Mouse (Mus musculus): ENCODE measurements around the gene B630019K06Rik.
"Not testable (repeated sequence)": the region's sequence is repeated elsewhere in the genome, so short reads cannot be mapped to it uniquely, and the experiment has no call there.

The B630019K06Rik gene

GRCm38 (mm10) chrX:8892343-8893155 lies at the start of gene B630019K06Rik:
Gene B630019K06Rik, plus strand, starts transcription at chrX:8892382.
- DNase-seq: peak; percentile 83

DNA sequence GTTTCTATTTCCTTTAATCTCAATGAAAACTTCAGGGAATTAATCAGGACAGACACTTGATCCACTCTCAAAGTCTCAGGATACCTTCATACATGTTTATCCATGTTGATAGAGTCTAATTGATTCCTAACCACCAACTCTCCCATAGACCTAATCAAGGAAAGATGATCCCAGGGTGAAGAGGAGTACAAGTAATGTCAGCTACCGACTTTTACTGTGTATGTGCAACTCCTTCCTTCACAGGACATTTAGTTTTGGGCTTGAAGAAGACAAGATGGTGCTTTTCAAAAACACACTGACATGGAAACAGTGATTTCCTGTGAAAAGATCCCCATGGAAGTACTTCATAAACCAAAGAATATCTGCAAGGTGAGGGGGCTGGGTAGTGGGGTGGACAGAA lies 48.5 kb upstream of the B630019K06Rik start, which contains the start of gene Gm6592:
Gene Gm6592, plus strand, starts transcription at position 301 of the 400 bp plus-strand sequence.
- no peak for DNase-seq

DNA sequence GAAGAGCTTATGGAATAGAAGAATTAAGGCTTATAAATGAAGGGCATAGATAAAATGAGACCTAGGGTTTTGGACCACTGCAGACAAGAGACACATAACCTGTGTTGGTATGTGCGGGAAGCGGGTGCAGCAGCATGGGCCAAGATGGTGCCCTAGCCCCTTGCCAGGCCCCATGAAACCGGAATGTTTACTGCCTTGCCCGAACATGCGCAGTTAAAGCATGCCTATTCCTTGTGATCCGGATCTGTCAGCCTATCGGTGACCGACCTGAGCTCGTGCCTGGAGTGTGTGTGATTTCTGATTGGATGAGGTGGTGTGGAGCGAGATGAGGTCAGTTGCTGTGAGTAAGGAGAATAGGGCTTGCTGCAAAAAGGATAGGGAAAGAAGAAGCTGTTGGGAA lies 39.7 kb upstream of the B630019K06Rik start:
- no peak for DNase-seq

DNA sequence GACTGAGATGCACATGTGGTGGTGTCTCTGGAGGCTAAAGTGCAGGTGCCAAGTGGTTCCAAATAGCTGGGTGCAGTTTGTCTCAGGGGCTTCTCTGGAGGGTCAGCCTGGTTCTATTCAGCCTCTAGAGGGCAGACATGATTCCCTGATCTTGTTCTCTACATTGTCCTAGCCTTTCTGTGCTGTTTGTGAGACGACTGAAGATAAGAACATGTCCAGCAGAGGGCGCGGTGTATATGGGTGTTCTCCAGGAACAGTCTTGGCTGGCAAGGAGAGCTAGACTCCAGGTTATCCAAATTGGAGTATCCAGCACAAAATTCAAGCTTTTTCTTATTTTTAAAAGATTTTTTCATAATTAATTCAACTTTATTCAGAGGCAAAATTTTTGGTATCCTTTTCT lies 27.9 kb upstream of the B630019K06Rik start:
- peak; percentile 80 for DNase-seq

- not testable (repeated sequence) for DNase-seq
Observed at GRCm38 (mm10) chrX:8873953-8874352, 18.2 kb upstream of the B630019K06Rik start, which contains the start of gene Gm5751. Gene Gm5751, plus strand, starts transcription at chrX:8874253.

GRCm38 (mm10) chrX:8884336-8884735 lies 7.8 kb upstream of the B630019K06Rik start:
- no peak for DNase-seq

GRCm38 (mm10) chrX:8891975-8892342 lies 223 bp upstream of the B630019K06Rik start:
- no peak for DNase-seq

- DNase-seq: no peak
Observed at GRCm38 (mm10) chrX:8893182-8893651, 1.0 kb downstream of the B630019K06Rik start.

DNA sequence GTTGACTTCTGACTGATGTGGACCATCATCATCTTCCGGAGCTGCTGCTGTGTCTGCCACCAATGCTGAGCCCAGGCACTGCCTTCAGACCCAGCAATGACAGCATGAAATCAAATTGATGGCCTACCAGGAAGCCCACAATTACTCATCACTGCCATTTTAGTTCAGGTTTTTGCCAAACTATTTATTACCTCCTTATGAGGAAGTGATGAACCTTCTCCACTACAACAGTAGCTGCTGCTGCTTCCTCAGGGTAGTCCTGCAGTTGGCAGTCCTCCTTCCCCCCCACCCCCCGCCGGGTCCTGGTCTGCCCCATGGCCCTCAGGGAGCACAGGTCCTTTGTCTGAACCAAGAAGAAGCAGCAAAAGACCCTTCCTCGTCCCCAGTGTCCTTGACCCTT lies 8.6 kb downstream of the B630019K06Rik start:
- no peak for DNase-seq

DNA sequence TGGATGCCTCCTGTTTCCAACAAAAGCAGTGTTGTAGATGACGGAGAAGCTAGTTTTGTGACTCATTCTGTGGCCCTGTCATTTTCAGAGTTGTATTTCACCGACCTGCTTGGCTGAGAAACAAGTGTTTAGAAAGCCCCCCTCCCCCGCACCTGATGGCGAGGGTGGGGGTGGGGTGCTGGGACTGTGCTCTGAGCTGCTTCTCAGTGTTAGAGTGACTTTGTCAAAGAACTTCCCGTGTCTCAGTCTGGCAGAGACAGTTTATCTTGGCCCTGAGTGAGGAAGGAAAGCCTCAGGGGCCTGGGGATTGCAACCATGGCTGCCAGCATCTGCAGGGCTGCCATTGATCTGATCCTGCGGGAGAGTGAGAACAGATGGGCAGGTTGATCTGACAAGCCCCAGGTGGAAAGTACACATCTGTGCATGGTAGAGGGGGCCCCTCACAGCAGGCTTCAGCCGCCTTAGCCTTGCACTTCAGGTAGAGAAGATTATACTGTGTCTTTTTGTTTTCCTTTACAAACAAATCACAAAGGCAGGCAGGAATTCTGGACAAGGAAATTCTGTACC lies 9.8 kb downstream of the B630019K06Rik start:
- no peak for DNase-seq

DNA sequence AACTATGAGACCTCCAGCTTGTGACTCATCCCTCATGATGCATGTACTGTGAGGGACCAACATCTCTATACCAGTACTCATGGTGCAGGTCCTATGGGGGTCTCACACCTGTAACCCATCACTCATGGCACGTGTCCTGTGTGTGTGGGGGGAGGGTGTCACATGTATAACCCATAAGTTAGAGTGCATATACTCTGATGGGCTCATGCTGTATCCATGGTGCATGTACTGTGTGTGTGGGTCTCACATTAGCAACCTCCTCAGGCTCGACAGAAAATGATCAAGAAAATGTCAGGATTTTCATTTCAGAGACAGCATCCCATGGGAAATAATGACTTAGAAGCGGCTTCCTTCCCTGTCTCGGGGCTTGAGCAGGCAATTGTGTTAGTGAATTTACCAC lies 28.9 kb downstream of the B630019K06Rik start:
- DNase-seq: no peak

GRCm38 (mm10) chrX:8921813-8922607 lies 29.8 kb downstream of the B630019K06Rik start:
- DNase-seq: no peak

GRCm38 (mm10) chrX:8927308-8927707 lies 35.1 kb downstream of the B630019K06Rik start:
- no peak for DNase-seq

DNA sequence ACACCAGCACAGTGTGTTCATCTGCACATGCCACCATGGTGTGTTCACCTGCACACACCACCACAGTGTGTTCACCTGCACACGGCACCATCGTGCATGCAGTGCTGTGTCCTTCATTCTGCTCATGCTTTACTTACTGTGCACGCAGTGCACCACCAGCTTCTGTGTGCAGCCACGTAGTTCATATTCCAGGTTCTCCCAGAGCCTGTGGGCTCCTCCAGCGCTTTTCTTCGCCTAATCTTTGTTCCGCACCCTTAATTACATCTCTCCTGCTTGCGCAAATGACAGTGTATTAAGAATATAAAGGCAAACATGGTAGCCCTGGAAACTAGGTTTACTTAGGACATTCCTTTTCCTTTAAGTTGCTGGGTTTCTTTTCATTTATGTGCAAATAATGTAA lies 51.9 kb downstream of the B630019K06Rik start:
- DNase-seq: no peak

Measured in kidney, postnatal 14 days (tissue).